Mouse (Mus musculus): ENCODE results near the gene Calhm4. TPM values are rescaled to one million over a fixed set of nuclear protein-coding genes. Genes with fewer than 3 reads are reported as not detected.
A peak's percentile ranks its signal among the peaks of the same experiment; 100 is the strongest.
"Not testable (repeated sequence)": the region's sequence is repeated elsewhere in the genome, so short reads cannot be mapped to it uniquely, and the experiment has no call there.

The Calhm4 gene
- polyA plus RNA-seq, 1 experiment from 2014 or later: not detected

DNA sequence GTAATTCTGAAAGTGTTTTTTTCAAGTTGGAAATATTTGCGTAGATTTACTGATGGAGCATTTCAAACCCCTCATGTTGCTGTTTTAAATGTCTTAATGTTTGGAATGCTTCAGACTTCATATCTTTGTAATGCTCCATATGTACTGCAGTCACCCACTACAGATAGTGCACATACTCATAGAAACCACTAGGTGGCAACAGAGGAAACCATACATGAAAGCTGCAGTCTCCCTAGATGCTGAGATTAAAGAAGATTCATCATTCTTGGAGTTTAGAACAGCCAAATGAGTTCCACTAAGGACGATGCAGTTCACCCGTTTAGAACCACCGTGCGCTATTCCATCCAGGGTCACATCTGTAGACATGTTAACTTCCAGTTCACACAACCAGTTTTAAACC lies 7.5 kb downstream of the Calhm4 start:
- peak; percentile 60; the same call in 1 of the 2 replicates for ATAC-seq (ENCODE audit: low FRiP score)
- 18% methylated on average over 5 of the region's 5 CpGs for WGBS

DNA sequence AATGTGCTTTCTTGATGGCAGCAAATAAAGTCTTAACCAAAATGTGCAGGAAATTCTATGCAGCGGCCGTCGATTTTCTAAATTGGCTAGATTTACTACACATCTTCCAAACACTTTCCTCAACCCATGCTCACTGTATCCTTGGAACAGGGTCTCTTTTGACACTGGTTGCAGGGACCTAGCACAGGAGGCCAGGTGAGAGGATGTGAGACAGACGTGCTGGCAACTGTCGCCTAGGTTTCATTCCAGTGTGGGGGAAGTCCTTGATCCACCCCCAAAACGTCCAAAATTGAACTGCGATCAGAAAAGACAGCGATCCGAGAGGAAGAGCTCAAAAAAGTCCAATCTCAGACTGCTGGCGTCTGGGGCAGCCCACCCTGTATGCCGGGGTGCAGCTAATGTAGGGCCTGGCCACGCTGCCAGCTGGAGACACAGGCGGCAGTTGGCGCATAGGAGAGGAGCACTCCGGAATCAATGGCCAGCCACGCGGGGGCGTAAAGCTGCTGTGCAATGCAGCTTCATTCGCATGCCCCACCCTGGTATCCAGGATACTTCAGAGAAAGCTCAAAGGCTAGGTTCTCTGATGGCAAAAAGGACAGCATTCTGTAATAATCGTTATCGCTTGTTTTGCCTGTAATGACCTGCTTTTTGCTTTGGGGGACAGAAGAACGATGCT lies 10.3 kb downstream of the Calhm4 start:
- Histone ChIP-seq H3K9me3 (replicated peaks) (no peaks in the 10 kb centered on the region), H3K27ac (no peak overlapping the region), H3K4me1 (peaks cover 4% of the 10 kb centered on the region; the same call in 1 of the 2 replicates), H3K36me3 (no peaks in the 10 kb centered on the region), H3K27me3 (no peaks in the 10 kb centered on the region), H3K9ac (peak overlapping the region; percentile 41; the same call in 1 of the 2 replicates), H3K4me3 (no peak overlapping the region), H3K4me2 (replicated peaks) (peak overlapping the region; percentile 42)
- 21% methylated on average over 22 of the region's 22 CpGs for WGBS
- ATAC-seq (ENCODE audit: low FRiP score): peak; percentile 91

More for the DNA sequence above, 7.5 kb downstream of the Calhm4 start:
- Histone ChIP-seq H3K36me3 (no peaks in the 10 kb centered on the region), H3K4me1 (peaks cover 4% of the 10 kb centered on the region; the same call in 1 of the 2 replicates), H3K9ac (no peak overlapping the region), H3K27ac (no peak overlapping the region), H3K4me3 (no peak overlapping the region), H3K27me3 (no peaks in the 10 kb centered on the region), H3K9me3 (replicated peaks) (no peaks in the 10 kb centered on the region), H3K4me2 (replicated peaks) (no peak overlapping the region)

DNA sequence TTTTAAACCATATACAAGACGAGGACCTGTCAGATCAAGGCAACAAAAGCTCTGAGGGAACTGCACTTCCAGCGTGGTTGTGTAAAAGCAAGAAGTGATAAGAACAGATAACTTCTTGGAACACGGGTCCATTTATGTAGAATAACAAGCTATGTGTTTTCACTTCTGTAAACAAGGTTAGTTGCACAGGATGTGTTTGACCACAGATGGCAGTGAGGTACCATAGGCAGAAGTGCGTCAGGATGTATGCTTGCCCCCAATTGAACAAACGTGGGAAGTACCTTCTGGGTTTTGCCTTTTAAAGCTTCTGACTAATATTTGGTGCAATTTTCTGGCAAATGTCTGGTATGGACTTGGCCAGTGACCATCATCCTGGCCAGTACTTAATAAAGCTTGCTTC lies 13.8 kb downstream of the Calhm4 start:
- 82% methylated on average over 5 of the region's 5 CpGs for WGBS
- Histone ChIP-seq H3K9me3 (replicated peaks) (no peaks in the 10 kb centered on the region), H3K9ac (no peak overlapping the region), H3K27me3 (no peaks in the 10 kb centered on the region), H3K27ac (no peak overlapping the region), H3K36me3 (no peaks in the 10 kb centered on the region), H3K4me1 (peaks cover 4% of the 10 kb centered on the region; the same call in 1 of the 2 replicates), H3K4me2 (replicated peaks) (no peak overlapping the region), H3K4me3 (no peak overlapping the region)
- no peak for ATAC-seq (ENCODE audit: low FRiP score)

DNA sequence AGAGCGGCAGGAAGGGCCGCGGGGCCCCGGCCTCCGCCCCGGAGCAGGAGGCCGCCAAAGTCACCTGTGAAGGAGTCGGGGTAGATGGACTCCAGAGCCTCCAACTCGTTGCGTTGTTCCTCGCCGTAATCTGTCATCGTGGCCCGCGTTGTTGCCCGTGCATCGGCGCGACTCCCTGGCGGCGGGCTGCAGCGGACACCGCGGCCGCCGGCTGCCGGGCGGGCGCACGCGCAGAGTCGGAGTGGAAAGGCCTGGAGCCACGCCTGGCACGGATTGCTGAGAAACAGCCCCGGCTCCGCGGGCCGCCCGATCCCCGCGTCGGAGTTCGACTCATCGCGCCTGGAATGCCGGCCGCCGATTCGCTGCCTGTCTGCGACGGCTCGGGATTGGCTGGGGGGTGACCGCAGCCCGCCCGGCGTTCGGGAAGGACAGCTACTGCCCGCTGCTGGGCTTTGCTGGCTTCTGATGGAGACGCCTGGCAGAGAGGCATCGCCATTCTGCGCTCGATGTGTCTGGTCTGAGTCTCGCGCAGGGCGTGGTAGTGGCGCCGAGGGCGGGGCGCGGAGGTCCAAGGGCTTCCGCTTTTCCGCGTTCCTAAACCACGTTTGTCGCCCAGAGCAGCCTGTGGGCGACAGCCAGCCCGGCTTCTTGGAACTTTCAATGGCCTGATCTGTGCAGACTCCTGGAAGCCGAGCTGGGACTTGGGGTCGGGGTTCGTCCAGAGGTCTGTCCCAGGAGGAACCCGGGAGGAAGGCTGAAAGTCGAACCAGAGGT lies 24.6 kb downstream of the Calhm4 start, which contains the start of gene Rwdd1:
Gene Rwdd1, minus strand, starts transcription at position 323 of the 774 bp plus-strand sequence.
- H3K27ac ChIP-seq: peak within 1 kb of the TSS; percentile 95
- H3K4me2 ChIP-seq (replicated peaks): peak within 1 kb of the TSS; percentile 85
- H3K36me3 ChIP-seq: no peaks in the 10 kb centered on the region
- peak within 1 kb of the TSS; percentile 90 for H3K4me3 ChIP-seq
- WGBS: under 1% methylated on average over 77 of the region's 82 CpGs
- ATAC-seq (ENCODE audit: low FRiP score): peak; percentile 100
- no peaks in the 10 kb centered on the region for H3K9me3 ChIP-seq (replicated peaks)
- H3K27me3 ChIP-seq: no peaks in the 10 kb centered on the region
- H3K4me1 ChIP-seq: peaks cover 17% of the 10 kb centered on the region
- H3K9ac ChIP-seq: peak within 1 kb of the TSS; percentile 95

DNA sequence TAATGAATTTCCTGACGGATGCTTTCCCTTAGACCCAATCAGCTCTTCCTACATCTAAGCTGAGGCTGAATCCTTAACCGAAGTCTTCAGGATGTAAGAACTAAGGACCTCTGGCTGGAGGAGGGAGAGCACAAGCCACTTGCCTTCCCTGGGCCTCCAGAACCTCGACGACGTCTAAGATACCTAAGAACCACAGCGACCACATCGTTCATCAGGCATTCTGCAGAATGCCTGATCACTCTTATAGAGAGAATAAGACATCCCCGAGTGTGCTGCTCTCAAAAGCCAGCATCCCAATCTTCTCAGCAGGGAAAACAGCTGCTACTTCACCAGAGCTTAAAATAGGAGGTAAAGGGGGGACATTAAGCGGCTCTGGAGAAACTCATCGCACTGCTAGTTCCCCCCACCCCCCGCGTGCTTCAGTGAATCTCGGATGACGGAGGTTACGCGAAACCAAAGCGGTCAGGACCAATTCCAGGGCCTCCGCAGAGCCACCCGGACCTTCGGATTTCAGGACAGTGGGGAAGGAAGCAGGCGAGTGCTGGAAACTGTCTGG lies 25.3 kb downstream of the Calhm4 start:
- no peaks in the 10 kb centered on the region for H3K9me3 ChIP-seq (replicated peaks)
- no peak for ATAC-seq (ENCODE audit: low FRiP score)
- H3K9ac ChIP-seq: peak overlapping the region; percentile 95
- H3K36me3 ChIP-seq: no peaks in the 10 kb centered on the region
- WGBS: under 1% methylated on average over 21 of the region's 21 CpGs
- peak overlapping the region; percentile 85 for H3K4me2 ChIP-seq (replicated peaks)
- no peaks in the 10 kb centered on the region for H3K27me3 ChIP-seq
- peak overlapping the region; percentile 95 for H3K27ac ChIP-seq
- peaks cover 17% of the 10 kb centered on the region for H3K4me1 ChIP-seq
- H3K4me3 ChIP-seq: peak overlapping the region; percentile 90

DNA sequence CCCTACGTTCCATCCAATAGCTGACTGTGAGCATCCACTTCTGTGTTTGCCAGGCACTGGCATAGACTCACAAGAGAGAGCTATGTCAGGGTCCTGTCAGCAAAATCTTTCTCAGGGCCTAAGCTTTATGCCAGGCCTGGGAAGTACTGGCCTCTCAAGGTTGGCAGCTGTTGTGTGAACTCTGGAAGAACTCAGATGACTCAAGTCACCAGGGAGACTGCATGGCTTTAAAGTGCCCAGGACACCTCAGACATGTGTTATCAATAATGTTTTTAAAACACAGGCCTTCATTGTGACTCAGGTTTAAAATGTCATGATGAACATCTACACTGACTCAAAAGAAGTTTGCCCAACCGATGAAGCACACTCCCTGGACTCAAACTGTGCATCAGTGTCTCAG lies 30.9 kb downstream of the Calhm4 start:
- Histone ChIP-seq H3K36me3 (peaks cover 14% of the 10 kb centered on the region; the same call in 1 of the 2 replicates), H3K4me1 (peaks cover 11% of the 10 kb centered on the region), H3K27ac (no peak overlapping the region), H3K9ac (no peak overlapping the region), H3K9me3 (replicated peaks) (no peaks in the 10 kb centered on the region), H3K4me3 (no peak overlapping the region), H3K27me3 (no peaks in the 10 kb centered on the region), H3K4me2 (replicated peaks) (no peak overlapping the region)
- WGBS: 72% methylated on average over 2 of the region's 2 CpGs
- ATAC-seq (ENCODE audit: low FRiP score): no peak

DNA sequence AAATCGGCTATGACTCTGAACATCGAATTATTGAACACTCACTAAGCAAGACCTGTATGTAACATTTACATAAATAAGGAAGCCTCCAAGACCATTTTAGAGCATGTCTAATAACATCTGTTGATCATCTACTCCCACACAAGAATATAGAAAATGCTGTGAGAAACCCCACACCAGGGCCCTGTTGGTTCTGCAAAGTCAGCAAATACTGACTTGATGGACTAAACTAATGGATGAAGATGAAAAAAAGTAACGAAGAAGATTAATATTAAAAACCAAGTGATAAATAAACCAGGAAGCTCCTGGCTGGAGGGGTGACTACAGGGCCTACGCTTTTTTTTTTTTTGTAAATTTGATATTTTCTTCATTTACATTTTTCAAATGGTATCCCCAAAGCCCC lies 31.5 kb downstream of the Calhm4 start:
- H3K9me3 ChIP-seq (replicated peaks): no peaks in the 10 kb centered on the region
- H3K9ac ChIP-seq: no peak overlapping the region
- H3K27me3 ChIP-seq: no peaks in the 10 kb centered on the region
- H3K4me2 ChIP-seq (replicated peaks): no peak overlapping the region
- H3K27ac ChIP-seq: no peak overlapping the region
- H3K4me3 ChIP-seq: no peak overlapping the region
- ATAC-seq (ENCODE audit: low FRiP score): no peak
- 99% methylated on average over 4 of the region's 4 CpGs for WGBS
- H3K36me3 ChIP-seq: peaks cover 20% of the 10 kb centered on the region
- 0 out of 2 replicates have a peak, but pooled peaks cover 6% of the 10 kb centered on the region for H3K4me1 ChIP-seq

DNA sequence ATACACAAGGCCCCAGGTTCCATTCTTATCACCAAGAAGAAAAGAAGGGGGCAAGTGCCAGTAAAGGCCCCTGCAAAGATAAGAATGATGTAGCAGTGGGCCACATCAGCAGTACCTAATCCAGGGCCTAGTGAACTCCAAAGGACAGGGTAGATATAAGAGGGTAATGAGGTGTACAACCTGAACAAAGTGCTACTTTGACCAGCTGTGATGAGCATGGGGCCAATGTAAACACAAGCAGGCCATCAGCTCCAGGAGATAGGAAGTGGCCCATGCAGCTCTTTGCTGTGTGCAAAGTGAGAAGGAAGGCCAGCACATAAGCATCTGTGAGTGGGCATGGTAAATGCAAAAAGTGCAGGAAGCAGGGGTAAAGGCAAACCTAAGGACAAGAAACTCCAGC lies 45.7 kb downstream of the Calhm4 start:
- Histone ChIP-seq H3K4me1 (no peaks in the 10 kb centered on the region), H3K4me3 (no peak overlapping the region), H3K9ac (no peak overlapping the region), H3K4me2 (replicated peaks) (no peak overlapping the region), H3K27ac (no peak overlapping the region), H3K27me3 (no peaks in the 10 kb centered on the region), H3K36me3 (peaks cover 77% of the 10 kb centered on the region), H3K9me3 (replicated peaks) (no peaks in the 10 kb centered on the region)
- ATAC-seq (ENCODE audit: low FRiP score): no peak

DNA sequence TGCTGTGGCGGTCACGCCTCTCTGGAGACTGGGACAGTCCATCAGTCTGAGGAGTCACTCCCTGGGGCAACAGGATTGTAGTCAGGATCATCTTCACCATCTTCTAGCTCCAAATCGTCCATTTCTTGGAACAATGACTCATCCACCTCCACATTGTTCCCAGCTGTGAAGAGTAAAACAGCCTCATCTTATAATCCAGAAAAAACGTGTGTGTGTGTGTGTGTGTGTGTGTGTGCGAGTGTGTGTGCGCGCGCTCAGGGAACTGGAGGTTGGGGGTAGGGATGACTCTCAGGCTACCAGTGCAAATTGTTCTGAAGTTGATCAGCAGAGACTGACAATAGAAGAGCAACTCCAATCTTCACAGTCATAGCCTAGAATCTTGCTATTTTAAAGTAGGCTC lies 47.4 kb downstream of the Calhm4 start:
- H3K4me1 ChIP-seq; H3K9me3 ChIP-seq (replicated peaks); H3K27me3 ChIP-seq; H3K4me3 ChIP-seq; ATAC-seq (ENCODE audit: low FRiP score); H3K4me2 ChIP-seq (replicated peaks); H3K27ac ChIP-seq; H3K9ac ChIP-seq: not testable (repeated sequence)
- peaks cover 80% of the 10 kb centered on the region for H3K36me3 ChIP-seq
- 93% methylated on average over 6 of the region's 8 CpGs for WGBS

Other genes starting within 250 kb of the Calhm4 start
- not detected in 2 replicates for gene Sult3a1, start 186.6 kb downstream of the Calhm4 start, polyA plus RNA-seq (2016; fragmentation: Nextera tagmentation; extraction: Ambion mirVana)
- gene Rsph4a, start 139.2 kb downstream of the Calhm4 start, polyA plus RNA-seq (2016; fragmentation: Nextera tagmentation; extraction: Ambion mirVana): 0.71 and 1.3 TPM in 2 replicates
- gene Zup1, start 93.0 kb downstream of the Calhm4 start, polyA plus RNA-seq (2016; fragmentation: Nextera tagmentation; extraction: Ambion mirVana): 26.3 and 28.7 TPM in 2 replicates
- gene Rwdd1, start 24.7 kb downstream of the Calhm4 start, polyA plus RNA-seq (2016; fragmentation: Nextera tagmentation; extraction: Ambion mirVana): 136 and 153 TPM in 2 replicates
- not detected in 2 replicates for gene Trappc3l, start 6.7 kb downstream of the Calhm4 start, polyA plus RNA-seq (2016; fragmentation: Nextera tagmentation; extraction: Ambion mirVana)
- 0.25 and 0.32 TPM in 2 replicates for gene Calhm5, start 52.2 kb upstream of the Calhm4 start, polyA plus RNA-seq (2016; fragmentation: Nextera tagmentation; extraction: Ambion mirVana)
- gene Calhm6, start 83.7 kb upstream of the Calhm4 start, polyA plus RNA-seq (2016; fragmentation: Nextera tagmentation; extraction: Ambion mirVana): 0.29 and 0.84 TPM in 2 replicates
- 26.8 and 29.6 TPM in 2 replicates for gene Dse, start 163.4 kb upstream of the Calhm4 start, polyA plus RNA-seq (2016; fragmentation: Nextera tagmentation; extraction: Ambion mirVana)
- 129 and 140 TPM in 2 replicates for gene Tspyl1, start 237.9 kb upstream of the Calhm4 start, polyA plus RNA-seq (2016; fragmentation: Nextera tagmentation; extraction: Ambion mirVana)

Data from hindbrain, embryonic 12.5 days (tissue).